Comparison of ENCODE assay signal across 8 mouse cellular contexts in genomic region chr10:7682249-7682648, GRCm38 (mm10). TPM values are rescaled to one million over a fixed set of nuclear protein-coding genes. Genes with fewer than 3 reads are reported as not detected.
DNase-seq lines count a peak whose midpoint lies in the region; ATAC-seq and TF ChIP-seq lines count a peak whose summit lies in the region.

No protein-coding gene starts in this region.

- DNase-seq in kidney, postnatal 0 days (ENCODE audit: low spot score) = no peak
- DNase-seq in kidney, adult 8-10 months = no peak
- DNase-seq in embryonic facial prominence, embryonic 11.5 days (ENCODE audit: low spot score) = no peak
- no peak for DNase-seq in intestine, embryonic 14.5 days (ENCODE audit: low spot score)
- DNase-seq in midbrain, postnatal 0 days (ENCODE audit: low spot score) = no peak
- no peak for DNase-seq in gastrocnemius, postnatal 36 days
- DNase-seq in right cerebral cortex, postnatal 4 days = no peak

- peaks cover 11% of the 10 kb centered on the region for H3K4me1 ChIP-seq in kidney, postnatal 0 days (replicated peaks; ENCODE audit: insufficient read depth, low read length)
- H3K4me1 ChIP-seq in embryonic facial prominence, embryonic 11.5 days (ENCODE audit: control insufficient read depth, insufficient read depth, low read length) = peaks cover 2% of the 10 kb centered on the region; the same call in 1 of the 2 replicates
- peaks cover 25% of the 10 kb centered on the region for H3K4me1 ChIP-seq in intestine, embryonic 14.5 days (replicated peaks; ENCODE audit: control insufficient read depth, insufficient read depth, low read length)
- peaks cover 12% of the 10 kb centered on the region for H3K4me1 ChIP-seq in midbrain, postnatal 0 days (ENCODE audit: insufficient read depth, low read length)

- 37% methylated on average over 3 of the region's 3 CpGs for WGBS in kidney, postnatal 0 days
- WGBS in embryonic facial prominence, embryonic 11.5 days = 59% methylated on average over 3 of the region's 3 CpGs
- WGBS in intestine, embryonic 14.5 days = 46% methylated on average over 3 of the region's 3 CpGs
- WGBS in midbrain, postnatal 0 days = 52% methylated on average over 3 of the region's 3 CpGs

- peak overlapping the region; percentile 94 for H3K4me3 ChIP-seq in kidney, postnatal 0 days (replicated peaks; ENCODE audit: low read depth, low read length)
- H3K4me3 ChIP-seq in embryonic facial prominence, embryonic 11.5 days (ENCODE audit: low read depth, low read length) = peak overlapping the region; percentile 90
- peak overlapping the region; percentile 85 for H3K4me3 ChIP-seq in intestine, embryonic 14.5 days (ENCODE audit: low read depth, low read length)
- peak overlapping the region; percentile 98 for H3K4me3 ChIP-seq in midbrain, postnatal 0 days (ENCODE audit: low read depth, low read length)

- H3K27me3 ChIP-seq in kidney, postnatal 0 days (ENCODE audit: insufficient read depth, low read length) = no peaks in the 10 kb centered on the region
- no peaks in the 10 kb centered on the region for H3K27me3 ChIP-seq in embryonic facial prominence, embryonic 11.5 days (ENCODE audit: control insufficient read depth, insufficient read depth, low read length)
- H3K27me3 ChIP-seq in intestine, embryonic 14.5 days (replicated peaks; ENCODE audit: control insufficient read depth, insufficient read depth, low read length) = no peaks in the 10 kb centered on the region
- H3K27me3 ChIP-seq in midbrain, postnatal 0 days (ENCODE audit: insufficient read depth, low read length) = no peaks in the 10 kb centered on the region

- 0 out of 2 replicates have a peak overlapping the region, but pooled peaks have one; percentile 99 for H3K27ac ChIP-seq in kidney, postnatal 0 days
- no peak overlapping the region for H3K27ac ChIP-seq in embryonic facial prominence, embryonic 11.5 days (replicated peaks; ENCODE audit: low read depth, low read length)
- peak overlapping the region; percentile 98; the same call in 1 of the 2 replicates for H3K27ac ChIP-seq in intestine, embryonic 14.5 days (ENCODE audit: low read depth)
- H3K27ac ChIP-seq in midbrain, postnatal 0 days (ENCODE audit: low read depth, low read length) = no peak overlapping the region

- peak overlapping the region; percentile 99; the same call in 1 of the 2 replicates for H3K9ac ChIP-seq in kidney, postnatal 0 days (ENCODE audit: low read depth, low read length)
- H3K9ac ChIP-seq in embryonic facial prominence, embryonic 11.5 days (replicated peaks; ENCODE audit: low read length) = no peak overlapping the region
- H3K9ac ChIP-seq in intestine, embryonic 14.5 days (ENCODE audit: low read length) = peak overlapping the region; percentile 99
- peak overlapping the region; percentile 100 for H3K9ac ChIP-seq in midbrain, postnatal 0 days (replicated peaks; ENCODE audit: low read length, poor library complexity, severe bottlenecking)

- H3K4me2 ChIP-seq in kidney, postnatal 0 days (ENCODE audit: low read length) = peak overlapping the region; percentile 61
- peak overlapping the region; percentile 53 for H3K4me2 ChIP-seq in embryonic facial prominence, embryonic 11.5 days (ENCODE audit: low read depth, low read length)
- H3K4me2 ChIP-seq in intestine, embryonic 14.5 days (ENCODE audit: low read length) = peak overlapping the region; percentile 64
- H3K4me2 ChIP-seq in midbrain, postnatal 0 days (ENCODE audit: low read depth, low read length, poor library complexity, severe bottlenecking) = peak overlapping the region; percentile 89

- TF ChIP-seq CTCF in kidney, postnatal 0 days (IDR thresholded peaks at IDR 0.05; ENCODE audit: low read depth) = no peak
- TF ChIP-seq CTCF in midbrain, postnatal 0 days (IDR thresholded peaks at IDR 0.05) = no peak

- ATAC-seq in kidney, postnatal 0 days (replicated peaks; ENCODE audit: low FRiP score, low read depth) = no peak
- ATAC-seq in embryonic facial prominence, embryonic 11.5 days (replicated peaks; ENCODE audit: insufficient number of reproducible peaks, low FRiP score, low TSS enrichment, low read depth) = no peak
- no peak for ATAC-seq in intestine, embryonic 14.5 days (replicated peaks; ENCODE audit: low FRiP score, low TSS enrichment, low read depth)
- no peak for ATAC-seq in midbrain, postnatal 0 days (ENCODE audit: low FRiP score)
- no peak for ATAC-seq in megakaryocyte-erythroid progenitor cell, adult 5-6 weeks (replicated peaks; ENCODE audit: low FRiP score, low TSS enrichment, poor library complexity, severe bottlenecking)

- intact Hi-C loops in gastrocnemius, postnatal 36 days (cut with DNase I) = no loop called here

- H3K36me3 ChIP-seq in kidney, postnatal 0 days (ENCODE audit: insufficient read depth, low read length) = 0 out of 2 replicates have a peak, but pooled peaks cover 11% of the 10 kb centered on the region
- no peaks in the 10 kb centered on the region; the same call in none of the 2 replicates for H3K36me3 ChIP-seq in embryonic facial prominence, embryonic 11.5 days (replicated peaks; ENCODE audit: control insufficient read depth, insufficient read depth, low read depth, low read length)
- H3K36me3 ChIP-seq in intestine, embryonic 14.5 days (ENCODE audit: control insufficient read depth, insufficient read depth, low read length) = peaks cover 21% of the 10 kb centered on the region
- peaks cover 7% of the 10 kb centered on the region; the same call in 1 of the 2 replicates for H3K36me3 ChIP-seq in midbrain, postnatal 0 days (ENCODE audit: insufficient read depth, low read length)

- H3K9me3 ChIP-seq in kidney, postnatal 0 days (replicated peaks; ENCODE audit: low read length) = no peaks in the 10 kb centered on the region
- H3K9me3 ChIP-seq in embryonic facial prominence, embryonic 11.5 days (replicated peaks; ENCODE audit: control insufficient read depth, low read length) = no peaks in the 10 kb centered on the region
- H3K9me3 ChIP-seq in intestine, embryonic 14.5 days (ENCODE audit: control insufficient read depth, low read length) = no peaks in the 10 kb centered on the region
- no peaks in the 10 kb centered on the region for H3K9me3 ChIP-seq in midbrain, postnatal 0 days (ENCODE audit: low read length)

RNA-seq across cellular contexts. Expression of gene Lats1, which starts 1.2 kb away (rescaled TPM):
- polyA plus RNA-seq in kidney, postnatal 0 days (2015; fragmentation: Nextera tagmentation; extraction: Ambion mirVana) = 7.3 TPM in 2 replicates
- 9.6 and 11.4 TPM in 2 replicates for polyA plus RNA-seq in embryonic facial prominence, embryonic 11.5 days (2014; fragmentation: Nextera tagmentation; extraction: Ambion mirVana)
- polyA plus RNA-seq in intestine, embryonic 14.5 days (2014; fragmentation: Nextera tagmentation; extraction: Ambion mirVana) = 15.8 and 16.5 TPM in 2 replicates
- total RNA-seq in midbrain, postnatal 0 days (2014; rRNA removed) = 45.4 and 50.9 TPM in 2 replicates
- polyA plus RNA-seq in midbrain, postnatal 0 days (2015; fragmentation: Nextera tagmentation; extraction: Ambion mirVana) = 6.5 and 7.7 TPM in 2 replicates
- 10 to 100 TPM in 1 of 2 experiments, 1 to 10 TPM in 1; 9.3 to 11.5 TPM for total RNA-seq in gastrocnemius, postnatal 36 days (2021)
- 18.3 and 21.3 TPM in 2 replicates for total RNA-seq in megakaryocyte-erythroid progenitor cell, adult 5-6 weeks (2014; fragmentation: Nextera tagmentation)
- total RNA-seq in megakaryocyte-erythroid progenitor cell, adult 5-6 weeks (2017) = 13.5 and 15.8 TPM in 2 replicates

RNA-seq across cellular contexts. Expression of gene Pcmt1, which starts 1.3 kb away (rescaled TPM):
- polyA plus RNA-seq in kidney, postnatal 0 days (2015; fragmentation: Nextera tagmentation; extraction: Ambion mirVana) = 94.2 and 106 TPM in 2 replicates
- polyA plus RNA-seq in embryonic facial prominence, embryonic 11.5 days (2014; fragmentation: Nextera tagmentation; extraction: Ambion mirVana) = 131 and 139 TPM in 2 replicates
- polyA plus RNA-seq in intestine, embryonic 14.5 days (2014; fragmentation: Nextera tagmentation; extraction: Ambion mirVana) = 110 and 115 TPM in 2 replicates
- total RNA-seq in midbrain, postnatal 0 days (2014; rRNA removed) = 70.6 and 81.0 TPM in 2 replicates
- 178 and 179 TPM in 2 replicates for polyA plus RNA-seq in midbrain, postnatal 0 days (2015; fragmentation: Nextera tagmentation; extraction: Ambion mirVana)
- 100 to 1,000 TPM; 102 to 104 TPM for total RNA-seq in gastrocnemius, postnatal 36 days (2021)
- total RNA-seq in megakaryocyte-erythroid progenitor cell, adult 5-6 weeks (2014; fragmentation: Nextera tagmentation) = 75.4 and 83.6 TPM in 2 replicates
- total RNA-seq in megakaryocyte-erythroid progenitor cell, adult 5-6 weeks (2017) = 106 and 110 TPM in 2 replicates

RNA-seq across cellular contexts. Expression of gene Nup43, which starts 14.9 kb away (rescaled TPM):
- polyA plus RNA-seq in kidney, postnatal 0 days (2015; fragmentation: Nextera tagmentation; extraction: Ambion mirVana) = 32.7 and 36.1 TPM in 2 replicates
- polyA plus RNA-seq in embryonic facial prominence, embryonic 11.5 days (2014; fragmentation: Nextera tagmentation; extraction: Ambion mirVana) = 73.5 and 84.4 TPM in 2 replicates
- 58.4 and 60.3 TPM in 2 replicates for polyA plus RNA-seq in intestine, embryonic 14.5 days (2014; fragmentation: Nextera tagmentation; extraction: Ambion mirVana)
- 7.8 and 8.0 TPM in 2 replicates for total RNA-seq in midbrain, postnatal 0 days (2014; rRNA removed)
- 17.5 and 17.8 TPM in 2 replicates for polyA plus RNA-seq in midbrain, postnatal 0 days (2015; fragmentation: Nextera tagmentation; extraction: Ambion mirVana)
- 1 to 10 TPM; 4.5 to 5.6 TPM for total RNA-seq in gastrocnemius, postnatal 36 days (2021)
- total RNA-seq in megakaryocyte-erythroid progenitor cell, adult 5-6 weeks (2014; fragmentation: Nextera tagmentation) = 53.1 and 54.8 TPM in 2 replicates
- 23.9 and 64.8 TPM in 2 replicates for total RNA-seq in megakaryocyte-erythroid progenitor cell, adult 5-6 weeks (2017)

RNA-seq across cellular contexts. Expression of gene Katna1, which starts 43.6 kb away (rescaled TPM):
- 46.0 and 49.4 TPM in 2 replicates for polyA plus RNA-seq in kidney, postnatal 0 days (2015; fragmentation: Nextera tagmentation; extraction: Ambion mirVana)
- 82.6 and 83.5 TPM in 2 replicates for polyA plus RNA-seq in embryonic facial prominence, embryonic 11.5 days (2014; fragmentation: Nextera tagmentation; extraction: Ambion mirVana)
- polyA plus RNA-seq in intestine, embryonic 14.5 days (2014; fragmentation: Nextera tagmentation; extraction: Ambion mirVana) = 59.5 and 65.3 TPM in 2 replicates
- total RNA-seq in midbrain, postnatal 0 days (2014; rRNA removed) = 12.6 and 13.3 TPM in 2 replicates
- 15.5 and 17.2 TPM in 2 replicates for polyA plus RNA-seq in midbrain, postnatal 0 days (2015; fragmentation: Nextera tagmentation; extraction: Ambion mirVana)
- total RNA-seq in gastrocnemius, postnatal 36 days (2021) = 10 to 100 TPM; 10.4 to 10.8 TPM
- 39.7 and 87.9 TPM in 2 replicates for total RNA-seq in megakaryocyte-erythroid progenitor cell, adult 5-6 weeks (2014; fragmentation: Nextera tagmentation)
- total RNA-seq in megakaryocyte-erythroid progenitor cell, adult 5-6 weeks (2017) = 56.3 and 70.3 TPM in 2 replicates

Comparison
In these comparisons a context has a peak if more than half of its experiments do, and no peak if none do; other contexts are left out.
1. H3K27ac ChIP-seq: peak in kidney, postnatal 0 days (single experiment) and intestine, embryonic 14.5 days (single experiment); none in embryonic facial prominence, embryonic 11.5 days (single experiment) and midbrain, postnatal 0 days (single experiment).
2. Peak in every context shown above with its lines, with median percentiles within 50 percentile points of each other: H3K4me2 ChIP-seq and H3K4me3 ChIP-seq.